Mouse (Mus musculus): ENCODE results near the gene Ccdc85c. TPM values are rescaled to one million over a fixed set of nuclear protein-coding genes. Genes with fewer than 3 reads are reported as not detected.
A peak's percentile ranks its signal among the peaks of the same experiment; 100 is the strongest.

The Ccdc85c gene
- total RNA-seq, 2 experiments from 2014 or later, result 30.1 to 33.4 TPM

DNA sequence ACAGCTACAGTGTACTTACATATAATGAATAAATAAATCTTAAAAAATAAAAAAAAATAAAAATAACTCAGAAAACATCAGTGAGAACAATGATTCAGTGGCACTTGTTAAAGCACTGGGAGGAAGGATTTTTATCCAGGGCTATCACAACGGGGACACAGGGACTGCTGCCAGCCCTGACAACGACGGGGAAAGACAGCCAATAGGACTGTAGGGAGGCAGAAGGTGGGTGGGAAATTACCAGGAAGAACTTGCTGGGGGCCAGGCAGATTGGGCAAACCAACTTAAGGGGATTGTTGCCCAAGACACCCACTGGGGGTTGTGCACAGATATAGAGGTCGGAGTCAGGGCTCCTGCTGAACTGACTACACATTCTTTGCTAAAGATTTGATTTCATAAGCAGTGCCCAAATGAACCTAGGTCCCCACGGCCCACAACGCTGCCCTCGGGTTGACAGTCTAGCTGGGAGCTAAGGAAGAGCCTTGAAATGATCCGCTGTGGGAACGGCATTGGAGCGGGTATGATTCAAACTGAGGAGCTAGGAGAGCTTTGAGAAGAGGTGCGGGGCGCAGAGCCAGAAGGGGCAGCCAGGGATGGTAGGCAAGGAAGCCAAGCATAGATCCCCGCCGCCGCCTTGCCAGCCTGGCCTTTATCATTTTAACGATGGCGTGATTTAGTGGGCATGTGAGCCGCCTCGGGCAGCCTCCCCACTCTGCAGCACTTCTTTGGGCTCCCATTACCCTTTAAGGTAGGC, 13.1 kb upstream of the Ccdc85c start:
- Histone ChIP-seq H3K27ac (no peak overlapping the region), H3K4me3 (no peak overlapping the region)
- DNase-seq, result no peak
- no peak for TF ChIP-seq CTCF (IDR thresholded peaks at IDR 0.05)
- intact Hi-C loops (cut with DNase I), result no loop called here

DNA sequence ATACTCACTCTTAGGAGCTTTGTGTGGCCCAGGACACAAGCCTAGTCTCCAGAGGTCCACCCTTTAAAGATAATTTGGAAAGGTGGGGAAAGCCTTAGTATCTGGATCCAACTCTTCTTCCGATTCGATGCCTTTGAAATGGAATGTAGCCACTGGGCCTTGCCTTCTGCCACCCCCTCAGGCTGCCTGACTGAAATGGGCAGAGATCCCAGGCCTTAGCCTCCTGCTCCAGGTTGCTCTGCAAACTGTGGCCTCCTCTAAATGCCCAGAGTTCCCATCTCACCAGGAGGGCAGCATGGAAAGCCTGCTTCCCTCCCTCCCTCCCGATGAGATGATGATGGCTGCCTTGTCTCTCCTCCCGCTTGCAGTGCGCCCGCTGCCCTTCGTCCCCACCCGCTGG, 11.8 kb upstream of the Ccdc85c start:
- no peak for DNase-seq
- Histone ChIP-seq H3K27ac (no peak overlapping the region), H3K4me3 (no peak overlapping the region)
- TF ChIP-seq CTCF (IDR thresholded peaks at IDR 0.05), result no peak
- intact Hi-C loops (cut with DNase I), result no loop called here

DNA sequence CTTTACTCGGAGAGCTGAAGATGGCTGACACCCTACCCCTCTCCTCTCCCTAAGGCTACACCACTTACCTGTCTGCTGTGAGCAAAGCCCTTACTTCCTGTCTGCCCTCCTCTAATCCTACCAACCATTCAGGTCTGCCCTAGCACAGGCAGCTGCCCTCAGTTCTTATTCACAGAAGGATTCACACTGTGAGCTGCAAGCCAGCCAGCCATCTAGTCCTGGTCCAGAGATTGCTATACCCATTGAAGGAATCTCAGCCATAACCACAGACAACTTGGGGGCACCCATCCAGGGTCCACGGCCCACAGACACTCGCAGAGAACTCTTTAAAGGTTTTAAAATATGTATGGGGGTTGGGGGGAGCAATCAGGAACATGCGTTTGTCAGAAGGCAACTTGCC, 11.2 kb upstream of the Ccdc85c start:
- no peak overlapping the region for H3K4me3 ChIP-seq
- no peak overlapping the region for H3K27ac ChIP-seq
- intact Hi-C loops (cut with DNase I), result no loop called here
- no peak for DNase-seq
- no peak for TF ChIP-seq CTCF (IDR thresholded peaks at IDR 0.05)

DNA sequence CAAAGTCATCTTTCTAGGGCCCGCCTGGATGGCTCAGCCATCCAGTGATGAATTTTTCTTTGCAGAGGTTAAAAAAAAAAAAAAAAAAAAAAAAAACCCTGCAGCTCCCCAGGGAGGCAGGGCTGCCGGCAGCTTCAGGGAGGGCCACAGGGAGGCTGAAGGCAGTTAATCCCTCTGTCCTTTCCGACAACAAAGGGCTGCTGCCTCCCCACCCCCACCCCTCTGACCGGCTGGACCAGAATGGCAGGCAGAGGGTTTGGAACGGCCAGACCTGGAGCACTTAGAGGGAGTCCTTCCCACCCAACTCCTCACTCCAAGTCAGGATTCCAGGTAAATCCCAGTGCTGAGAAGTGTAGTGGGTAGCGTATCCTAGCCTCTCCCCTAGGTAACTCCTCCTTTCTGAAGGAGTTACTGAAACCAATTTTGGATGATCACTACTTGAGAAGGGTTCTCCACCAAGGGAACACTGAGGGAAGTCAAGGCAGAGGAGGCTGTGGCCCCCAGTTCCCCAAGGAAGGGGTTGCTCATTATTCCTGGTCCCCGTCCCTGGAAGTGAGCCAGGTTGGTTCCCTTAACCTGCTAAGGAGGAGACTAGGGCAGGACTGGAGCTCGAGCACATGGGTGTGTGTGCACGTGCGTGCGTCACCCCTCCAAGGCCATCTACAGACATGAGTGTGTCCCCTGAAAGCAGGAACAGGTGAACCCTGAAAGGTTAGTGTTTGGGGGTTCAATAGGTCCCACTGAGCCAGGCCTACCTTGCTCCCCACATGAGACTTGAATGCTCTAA, 10.2 kb upstream of the Ccdc85c start:
- DNase-seq, result no peak
- no peak overlapping the region for H3K27ac ChIP-seq
- intact Hi-C loops (cut with DNase I), result no loop called here
- TF ChIP-seq CTCF (IDR thresholded peaks at IDR 0.05), result no peak
- no peak overlapping the region for H3K4me3 ChIP-seq

DNA sequence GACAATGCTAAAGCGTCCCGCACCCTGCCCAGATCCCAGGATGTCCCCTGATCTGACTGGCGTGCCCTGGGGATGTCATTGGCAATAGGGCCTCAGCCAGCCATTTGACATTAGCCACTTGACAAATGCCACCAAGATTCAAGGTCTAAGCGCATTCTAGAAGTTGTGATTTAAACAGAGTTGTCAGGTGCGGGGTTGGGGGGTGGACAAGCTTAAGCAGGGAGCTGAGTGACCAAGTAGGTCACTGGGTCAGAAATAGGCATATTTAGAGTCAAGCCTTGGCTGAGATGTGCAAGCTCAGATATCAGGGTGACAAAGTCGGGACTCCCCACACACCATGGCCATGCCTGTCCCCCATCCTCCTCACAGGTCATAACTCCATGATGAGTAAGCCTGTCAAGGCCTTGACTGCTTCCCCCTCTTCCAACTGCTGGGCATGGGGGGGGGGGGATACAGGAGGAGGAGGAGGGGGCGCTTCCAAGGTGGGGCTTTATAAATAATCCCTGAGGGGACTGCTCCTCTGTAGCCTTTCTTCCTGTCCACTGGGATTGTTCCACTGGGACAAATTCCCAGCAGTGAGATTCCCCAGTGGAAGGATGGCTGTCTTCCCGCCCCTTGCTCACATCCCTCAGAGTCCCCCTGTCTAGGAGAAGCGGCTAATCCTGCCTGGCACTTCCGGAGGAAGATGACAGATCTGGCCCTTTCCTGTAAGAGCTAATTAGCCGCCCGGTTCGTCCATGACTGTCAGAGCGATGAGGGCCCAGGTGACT, 9.4 kb upstream of the Ccdc85c start:
- intact Hi-C loops (cut with DNase I), result no loop called here
- no peak overlapping the region for H3K27ac ChIP-seq
- H3K4me3 ChIP-seq, result no peak overlapping the region
- no peak for DNase-seq
- no peak for TF ChIP-seq CTCF (IDR thresholded peaks at IDR 0.05)

DNA sequence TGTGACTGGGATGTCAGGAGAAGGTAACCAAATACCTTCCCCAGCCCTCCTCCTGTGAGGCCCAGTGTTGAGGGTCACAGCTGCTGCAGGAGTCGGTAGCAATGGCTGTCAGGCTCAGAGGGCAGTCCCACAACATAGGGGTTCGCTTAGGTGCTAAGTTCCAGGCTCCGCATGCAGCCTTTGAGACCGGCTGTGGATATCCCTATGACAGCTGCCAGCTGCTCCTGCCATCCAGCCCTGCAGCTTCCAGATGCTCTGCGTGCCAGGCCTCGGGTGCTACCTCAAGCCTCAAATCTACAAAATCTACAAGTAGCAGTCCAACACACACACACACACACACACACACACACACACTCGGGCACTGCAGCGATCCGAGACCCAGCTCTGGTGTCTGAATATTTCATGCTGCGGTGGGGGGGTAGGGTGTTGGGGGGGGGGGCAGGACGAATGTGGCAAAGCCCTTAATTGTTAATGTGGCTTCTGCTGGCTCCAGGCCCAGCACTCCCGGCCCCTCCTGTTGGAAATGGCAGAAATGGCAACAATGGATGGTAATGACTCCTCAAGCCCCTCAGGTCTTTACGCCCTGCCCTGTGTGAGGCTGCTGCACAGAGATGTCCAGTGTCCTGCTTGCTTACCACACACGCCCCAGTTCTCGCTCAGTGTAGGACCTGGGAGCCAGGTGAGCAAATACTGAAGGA, 3.1 kb upstream of the Ccdc85c start:
- intact Hi-C loops (cut with DNase I), result loop anchor here (5.0 kb wide), 1 partner anchor 41 kb away; no protein-coding TSS in a partner anchor
- no peak overlapping the region for H3K27ac ChIP-seq
- DNase-seq, result no peak
- H3K4me3 ChIP-seq, result no peak overlapping the region
- no peak for TF ChIP-seq CTCF (IDR thresholded peaks at IDR 0.05)

DNA sequence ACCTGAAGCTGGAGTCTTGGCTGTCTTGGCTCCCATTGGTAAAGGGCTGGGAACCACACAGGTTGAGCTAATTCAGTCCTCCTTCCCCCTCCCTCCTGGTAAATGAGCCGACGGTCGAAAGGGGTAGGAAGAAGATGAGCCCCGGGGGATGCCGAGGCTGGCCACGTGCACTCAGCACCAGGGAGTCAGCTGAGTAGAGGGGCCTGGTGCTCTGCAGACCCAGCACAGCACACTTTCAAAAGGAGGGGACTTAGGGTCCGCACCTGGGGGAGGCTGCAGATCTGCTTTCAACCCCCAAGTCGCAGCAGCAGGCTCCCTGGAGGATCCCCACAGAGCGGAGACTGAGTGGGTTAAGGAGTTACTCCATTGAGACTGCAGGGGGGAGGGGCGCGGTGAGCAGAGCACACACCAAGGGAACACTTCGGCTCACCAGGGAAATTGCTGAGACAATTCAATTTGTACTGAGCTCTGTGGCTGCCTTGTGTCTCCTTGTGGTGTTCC, 2.2 kb upstream of the Ccdc85c start:
- intact Hi-C loops (cut with DNase I), result loop anchor here (5.0 kb wide), 1 partner anchor 40 kb away; no protein-coding TSS in a partner anchor
- TF ChIP-seq CTCF (IDR thresholded peaks at IDR 0.05), result peak; percentile 14; the same call in 1 of the 2 replicates
- H3K4me3 ChIP-seq, result no peak overlapping the region

DNA sequence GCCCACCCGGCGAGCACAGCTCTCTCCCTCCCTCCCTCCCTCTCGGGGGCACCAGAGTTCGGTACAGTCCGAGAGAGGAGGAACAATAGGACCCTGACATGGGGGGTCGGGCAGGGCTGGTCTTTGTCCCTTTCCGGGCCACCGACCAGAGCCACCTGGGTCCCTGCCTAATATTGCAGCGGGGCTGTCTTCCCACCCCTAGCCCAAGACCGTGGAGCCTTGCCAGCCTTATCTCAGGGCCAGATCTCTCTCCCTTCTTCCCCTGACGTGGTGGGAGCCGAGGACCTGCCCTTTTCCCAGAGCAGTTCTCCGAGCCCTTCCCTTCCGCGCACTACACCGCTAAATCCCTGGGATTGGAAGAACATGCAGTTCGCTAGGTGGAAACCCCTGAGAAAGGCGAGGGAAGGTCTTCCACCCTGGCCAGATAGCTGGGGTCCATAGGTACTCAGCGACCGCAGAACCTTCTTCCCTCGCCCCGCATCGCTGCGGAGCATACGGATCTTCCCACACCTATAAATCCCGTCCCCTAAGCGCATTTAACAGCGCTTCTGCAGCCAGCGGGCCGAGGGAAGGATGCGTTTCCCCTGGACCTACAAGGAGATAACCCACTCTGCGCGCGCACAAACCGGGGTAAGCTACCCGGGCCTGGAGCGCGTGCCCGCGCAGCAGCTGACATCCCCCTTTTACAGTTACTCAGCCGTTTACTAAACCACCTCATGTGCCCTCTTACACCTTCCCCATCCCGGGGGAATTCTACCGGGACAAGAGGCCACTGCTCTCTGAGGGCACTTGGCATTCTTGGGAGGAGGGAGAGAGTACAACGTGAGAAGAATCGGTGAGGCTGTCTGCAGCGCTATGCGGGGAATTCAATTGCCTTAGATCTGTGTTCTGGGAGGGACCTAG, 946 bp upstream of the Ccdc85c start:
- peak overlapping the region; percentile 93 for H3K27ac ChIP-seq
- peak overlapping the region; percentile 82 for H3K4me3 ChIP-seq
- peak; percentile 70 for DNase-seq
- intact Hi-C loops (cut with DNase I), result loop anchor here (5.0 kb wide), 1 partner anchor 39 kb away; no protein-coding TSS in a partner anchor
- no peak for TF ChIP-seq CTCF (IDR thresholded peaks at IDR 0.05)

More for the DNA sequence above, 2.2 kb upstream of the Ccdc85c start:
- DNase-seq, result no peak
- no peak overlapping the region for H3K27ac ChIP-seq

DNA sequence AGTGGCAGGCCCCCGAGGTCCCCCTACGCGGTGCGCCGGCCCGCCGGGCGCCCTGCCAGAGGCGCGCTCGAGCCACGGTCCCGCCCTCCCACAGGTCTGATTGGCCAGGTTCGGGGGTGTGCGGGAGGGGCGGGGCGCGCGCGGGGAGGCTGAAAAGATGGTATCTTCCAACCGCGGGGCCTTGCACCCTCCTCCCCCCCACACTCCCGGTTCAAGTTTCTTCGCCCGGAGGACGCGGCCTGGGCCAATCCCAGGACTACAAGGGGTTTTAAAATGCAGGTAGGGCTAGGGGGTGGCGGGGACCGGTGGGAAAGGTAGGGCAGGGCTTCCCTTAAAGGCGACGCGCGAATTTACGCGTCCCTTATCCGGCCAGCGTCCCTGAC, 274 bp upstream of the Ccdc85c start:
- DNase-seq, result peak; percentile 99
- TF ChIP-seq CTCF (IDR thresholded peaks at IDR 0.05), result no peak
- H3K4me3 ChIP-seq, result peak overlapping the region; percentile 82
- intact Hi-C loops (cut with DNase I), result loop anchor here (5.0 kb wide), 1 partner anchor 38 kb away; no protein-coding TSS in a partner anchor
- H3K27ac ChIP-seq, result peak overlapping the region; percentile 93

DNA sequence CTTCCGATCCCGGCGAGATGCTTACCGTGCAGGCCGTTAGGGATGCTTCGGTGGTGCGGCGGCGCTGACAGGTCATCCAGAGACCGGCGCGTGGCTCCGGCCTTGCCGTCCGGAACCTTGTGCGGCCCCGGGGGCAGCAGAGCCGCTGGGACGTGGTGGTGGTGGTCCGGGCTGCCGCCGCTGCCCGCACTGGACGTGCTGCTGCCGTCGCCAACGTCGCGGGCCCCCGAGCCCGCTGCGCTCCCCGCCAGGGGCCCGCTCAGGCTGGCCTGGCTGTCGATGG, 971 bp downstream of the Ccdc85c start:
- intact Hi-C loops (cut with DNase I), result no loop called here
- peak overlapping the region; percentile 76 for H3K27ac ChIP-seq

More for the DNA sequence above, 971 bp downstream of the Ccdc85c start:
- no peak for DNase-seq
- TF ChIP-seq CTCF (IDR thresholded peaks at IDR 0.05), result no peak
- peak overlapping the region; percentile 82 for H3K4me3 ChIP-seq
